Mouse (Mus musculus): ENCODE results near the gene Olfr538. TPM values are rescaled to one million over a fixed set of nuclear protein-coding genes. Genes with fewer than 3 reads are reported as not detected.

Gene Olfr538
- not detected in 2 replicates for polyA plus RNA-seq (2012; rRNA removed)

DNA sequence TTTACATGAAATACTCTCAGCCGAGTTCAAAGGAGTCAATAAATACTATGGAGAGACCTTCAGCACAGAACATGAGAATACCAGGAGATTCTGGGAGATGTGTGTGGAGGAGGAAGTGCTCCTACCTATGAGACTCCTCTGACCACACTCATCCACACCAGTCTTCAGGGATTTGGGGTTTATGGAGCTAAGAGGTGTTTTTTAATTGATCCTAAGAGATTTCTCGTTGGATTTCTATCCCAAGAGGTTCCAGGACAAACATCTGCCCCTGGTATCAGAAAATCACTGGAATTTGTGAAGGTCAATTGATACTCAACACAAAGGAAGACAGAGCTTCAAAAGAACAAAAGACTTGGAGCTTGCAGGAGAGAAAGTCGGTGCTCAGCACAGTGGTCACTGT lies at the start of gene Olfr538:
Gene Olfr538 (plus strand): TSS at position 301 of the 400 bp plus-strand sequence.

DNA sequence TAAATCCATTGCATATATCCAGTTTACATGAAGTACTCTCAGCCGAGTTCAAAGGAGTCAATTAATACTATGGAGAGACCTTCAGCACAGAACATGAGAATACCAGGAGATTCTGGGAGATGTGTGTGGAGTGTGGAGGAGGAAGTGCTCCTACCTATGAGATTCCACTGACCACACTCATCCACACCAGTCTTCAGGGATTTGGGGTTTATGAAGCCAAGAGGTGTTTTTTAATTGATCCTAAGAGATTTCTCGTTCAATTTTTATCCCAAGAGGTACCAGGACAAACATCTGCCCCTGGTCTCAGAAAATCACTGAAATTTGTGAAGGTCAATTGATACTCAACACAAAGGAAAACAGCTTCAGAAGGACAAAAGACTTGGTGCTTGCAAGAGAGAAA lies 33.3 kb downstream of the Olfr538 start, which contains the start of gene Olfr46:
Gene Olfr46 (plus strand): TSS at position 301 of the 400 bp plus-strand sequence.

Other genes starting within 250 kb of the Olfr538 start
- gene Olfr525, start 247.0 kb upstream of the Olfr538 start, polyA plus RNA-seq (2012; rRNA removed) = not detected in 2 replicates
- not detected in 2 replicates for gene Olfr527, start 233.9 kb upstream of the Olfr538 start, polyA plus RNA-seq (2012; rRNA removed)
- gene Olfr60, start 206.2 kb upstream of the Olfr538 start, polyA plus RNA-seq (2012; rRNA removed) = 0.17 TPM in 1 of 2 replicates, not detected in the other
- not detected in 2 replicates for gene Olfr530, start 191.6 kb upstream of the Olfr538 start, polyA plus RNA-seq (2012; rRNA removed)
- gene Olfr531, start 165.0 kb upstream of the Olfr538 start, polyA plus RNA-seq (2012; rRNA removed) = not detected in 2 replicates
- not detected in 2 replicates for gene Olfr532, start 146.2 kb upstream of the Olfr538 start, polyA plus RNA-seq (2012; rRNA removed)
- gene Olfr533, start 104.5 kb upstream of the Olfr538 start, polyA plus RNA-seq (2012; rRNA removed) = not detected in 2 replicates
- gene Olfr535, start 83.7 kb upstream of the Olfr538 start, polyA plus RNA-seq (2012; rRNA removed) = not detected in 2 replicates
- not detected in 2 replicates for gene Olfr536, start 60.5 kb upstream of the Olfr538 start, polyA plus RNA-seq (2012; rRNA removed)
- not detected in 2 replicates for gene Olfr46, start 33.4 kb downstream of the Olfr538 start, polyA plus RNA-seq (2012; rRNA removed)
- gene Olfr61, start 61.1 kb downstream of the Olfr538 start, polyA plus RNA-seq (2012; rRNA removed) = not detected in 2 replicates
- not detected in 2 replicates for gene Olfr53, start 78.6 kb downstream of the Olfr538 start, polyA plus RNA-seq (2012; rRNA removed)
- not detected in 2 replicates for gene Olfr539, start 92.0 kb downstream of the Olfr538 start, polyA plus RNA-seq (2012; rRNA removed)
- not detected in 2 replicates for gene Olfr45, start 114.1 kb downstream of the Olfr538 start, polyA plus RNA-seq (2012; rRNA removed)
- gene Olfr541, start 129.4 kb downstream of the Olfr538 start, polyA plus RNA-seq (2012; rRNA removed) = not detected in 2 replicates
- gene Cyp2e1, start 195.9 kb downstream of the Olfr538 start, polyA plus RNA-seq (2012; rRNA removed) = 8.3 and 9.5 TPM in 2 replicates
- 0.14 and 0.26 TPM in 2 replicates for gene Syce1, start 220.0 kb downstream of the Olfr538 start, polyA plus RNA-seq (2012; rRNA removed)

Measured in ovary, adult 2 months (tissue).